Mouse (Mus musculus): ENCODE measurements around the gene Homez.

DNA sequence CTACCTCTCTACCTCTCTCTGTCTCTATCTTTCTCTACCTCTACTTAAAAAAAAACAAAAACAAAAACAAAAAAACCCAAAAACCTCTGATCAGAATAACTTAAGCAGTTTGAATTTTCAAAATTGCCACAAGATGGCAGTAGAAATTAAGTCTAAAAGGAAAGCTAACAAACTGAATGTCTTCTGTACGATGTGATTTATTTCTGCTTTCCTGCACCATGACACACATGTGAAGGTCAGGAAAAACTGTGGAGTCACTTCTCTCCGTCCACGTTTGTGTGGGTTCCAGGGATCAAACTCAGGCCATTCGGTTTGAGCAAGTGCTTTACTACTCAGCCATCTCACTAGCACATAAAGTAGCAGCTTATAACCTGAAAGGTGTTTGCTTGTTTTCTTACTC, 27.3 kb downstream of the Homez start:
- peak; percentile 59 for TF ChIP-seq CTCF (IDR thresholded peaks at IDR 0.05)
- TF ChIP-seq EP300 (IDR thresholded peaks at IDR 0.05), result no peak

Data from lung, postnatal 0 days (tissue).